Mouse (Mus musculus) urinary bladder, adult 2 months (tissue): ENCODE data around the gene D430019H16Rik. TPM values are rescaled to one million over a fixed set of nuclear protein-coding genes. Genes with fewer than 3 reads are reported as not detected.

Experiments
- DNase-seq: peaks from one replicate; pipeline ENCODE4 v3.0.0; 2022; ENCODE audit warnings: low spot score
- polyA plus RNA-seq: library from polyadenylated mRNA; depleted of rRNA; stranded (reverse); fragments of >200 nt; gene quantifications from 2 replicates; pipeline ENCODE4 v1.2.3, GENCODE M21; 2012; rRNA removed

D430019H16Rik gene
- polyA plus RNA-seq, 1 experiment = 3.5 TPM

DNA sequence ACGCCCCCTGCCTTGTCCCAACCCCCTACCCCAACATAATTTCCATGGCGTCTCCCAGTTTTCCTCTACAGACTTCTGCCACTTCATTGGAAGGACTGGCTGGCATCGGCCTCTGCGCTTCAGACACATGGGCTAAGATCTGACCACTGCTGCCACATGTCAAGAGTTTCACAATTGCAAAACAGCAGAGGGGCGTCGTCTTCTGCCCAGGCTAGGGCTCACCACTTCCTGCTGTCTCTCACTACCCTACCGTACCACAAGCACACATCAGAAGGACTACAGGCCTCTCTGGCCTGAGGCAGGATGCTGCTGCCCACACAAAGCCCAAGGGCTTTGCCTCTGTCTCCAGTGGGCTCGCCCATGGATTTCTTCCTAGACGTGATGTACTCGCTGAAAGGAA lies 86.0 kb downstream of the D430019H16Rik start:
- DNase-seq = no peak

DNA sequence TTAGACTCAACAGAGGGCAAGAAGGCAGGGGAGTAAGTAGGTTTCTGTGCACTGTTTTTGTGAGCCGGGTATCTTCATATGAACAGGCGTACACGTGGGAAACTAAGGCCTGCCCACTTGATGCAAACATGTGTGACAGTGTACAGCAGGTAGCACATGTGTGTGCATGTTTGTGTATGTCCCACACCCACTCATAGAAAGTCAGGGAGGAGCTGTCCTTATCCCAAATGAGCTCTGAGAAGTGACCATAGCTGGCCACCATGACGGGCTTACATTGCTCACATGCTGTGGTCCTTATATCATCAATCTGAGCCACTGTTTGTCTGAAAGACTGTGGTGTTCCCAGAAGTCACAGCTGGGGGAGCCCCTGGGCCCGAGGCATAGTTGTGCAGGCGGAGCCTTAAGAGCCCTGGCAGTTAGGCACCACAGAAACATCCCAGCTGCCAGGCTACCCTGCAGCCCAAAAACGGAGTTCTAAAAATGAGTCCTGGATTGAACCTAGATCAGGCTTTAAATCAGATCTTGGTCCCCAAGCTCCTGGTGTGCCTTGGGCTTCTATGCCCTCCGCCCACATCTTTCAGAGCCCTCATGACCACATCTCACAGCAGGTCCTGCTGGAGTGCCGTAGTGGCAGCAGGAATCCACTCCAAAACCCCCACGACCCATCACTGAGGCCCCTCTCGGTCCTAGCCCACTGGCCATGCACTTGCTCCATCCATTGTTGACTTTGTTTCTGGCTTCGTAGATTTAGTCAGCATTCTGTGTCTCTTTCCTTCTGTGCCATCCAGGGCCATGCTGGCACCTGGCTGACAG lies 88.1 kb downstream of the D430019H16Rik start:
- DNase-seq = no peak

DNA sequence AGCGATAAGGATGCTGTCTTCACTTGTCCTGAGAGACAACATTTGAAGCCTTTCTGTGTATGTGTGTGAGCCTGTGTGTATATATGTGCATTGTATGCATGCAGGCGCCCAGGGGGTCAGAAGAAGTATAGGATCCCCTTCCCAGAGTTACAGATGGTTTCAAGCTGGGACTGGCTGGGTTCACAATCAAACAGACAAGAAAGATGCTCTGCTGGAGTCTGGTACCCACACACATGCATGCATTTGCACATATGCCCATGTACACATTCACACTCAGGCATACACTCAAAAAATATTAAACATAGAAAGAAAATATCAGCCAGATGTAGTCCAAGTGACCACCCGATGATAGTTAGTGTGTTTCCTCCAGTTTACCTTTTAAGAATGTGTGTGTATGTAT lies 88.9 kb downstream of the D430019H16Rik start:
- DNase-seq = no peak

Other genes with a start within 250 kb of the D430019H16Rik start
- not detected in 2 replicates for gene Tcl1, start 231.1 kb upstream of the D430019H16Rik start, polyA plus RNA-seq
- not detected in 2 replicates for gene Tunar, start 120.0 kb upstream of the D430019H16Rik start, polyA plus RNA-seq
- gene Bdkrb2, start 109.4 kb downstream of the D430019H16Rik start, polyA plus RNA-seq = 5.7 and 6.6 TPM in 2 replicates
- 0.17 and 0.35 TPM in 2 replicates for gene Bdkrb1, start 149.2 kb downstream of the D430019H16Rik start, polyA plus RNA-seq
- gene Gskip, start 231.0 kb downstream of the D430019H16Rik start, polyA plus RNA-seq = 18.2 and 18.4 TPM in 2 replicates
- gene Atg2b, start 231.4 kb downstream of the D430019H16Rik start, polyA plus RNA-seq = 23.4 and 24.5 TPM in 2 replicates